Mouse (Mus musculus): Measurements from ENCODE around the gene Cfap58. TPM values are rescaled to one million over a fixed set of nuclear protein-coding genes. Genes with fewer than 3 reads are reported as not detected.

Cfap58 gene
- polyA plus RNA-seq, 1 experiment = 0.03 TPM

GRCm38 (mm10) chr19:47919126-47919965 lies 18.1 kb upstream of the Cfap58 start, which contains the start of the genes Cfap43 and Itprip:
TSS of gene Cfap43 (minus strand) at chr19:47919287.
TSS of gene Itprip (minus strand) at chr19:47919299.
- no peaks in the 10 kb centered on the region for H3K27me3 ChIP-seq (ENCODE audit: control insufficient read depth, insufficient read depth, low read length)
- H3K27ac ChIP-seq (ENCODE audit: control insufficient read depth, insufficient read depth, low read length) = peak within 1 kb of the TSS; percentile 83
- no peaks in the 10 kb centered on the region for H3K36me3 ChIP-seq (ENCODE audit: control insufficient read depth, insufficient read depth, low read length)
- TF ChIP-seq POLR2A (IDR thresholded peaks at IDR 0.05; ENCODE audit: control insufficient read depth, extremely low read depth, insufficient read depth, low read length, poor library complexity) = peak; percentile 88
- TF ChIP-seq CTCF (IDR thresholded peaks at IDR 0.05; ENCODE audit: borderline replicate concordance, control insufficient read depth, extremely low read depth, insufficient read depth, low read length, poor library complexity) = no peak
- H3K4me1 ChIP-seq (replicated peaks; ENCODE audit: control insufficient read depth, insufficient read depth, low read length) = peaks cover 24% of the 10 kb centered on the region
- H3K4me3 ChIP-seq (ENCODE audit: control insufficient read depth, insufficient read depth, low read length) = peak within 1 kb of the TSS; percentile 86
- under 1% methylated on average over 48 of the region's 48 CpGs for WGBS
- peak; percentile 82 for DNase-seq

- WGBS = 13% methylated on average over 8 of the region's 8 CpGs
- Histone ChIP-seq H3K4me3 (ENCODE audit: control insufficient read depth, insufficient read depth, low read length) (no peak overlapping the region), H3K27me3 (ENCODE audit: control insufficient read depth, insufficient read depth, low read length) (no peaks in the 10 kb centered on the region), H3K27ac (ENCODE audit: control insufficient read depth, insufficient read depth, low read length) (peak overlapping the region; percentile 67), H3K4me1 (replicated peaks; ENCODE audit: control insufficient read depth, insufficient read depth, low read length) (peaks cover 24% of the 10 kb centered on the region), H3K36me3 (ENCODE audit: control insufficient read depth, insufficient read depth, low read length) (no peaks in the 10 kb centered on the region)
- no peak for DNase-seq
- TF ChIP-seq POLR2A (IDR thresholded peaks at IDR 0.05; ENCODE audit: control insufficient read depth, extremely low read depth, insufficient read depth, low read length, poor library complexity) (no peak), CTCF (IDR thresholded peaks at IDR 0.05; ENCODE audit: borderline replicate concordance, control insufficient read depth, extremely low read depth, insufficient read depth, low read length, poor library complexity) (no peak)
Observed at GRCm38 (mm10) chr19:47919966-47920375, 17.5 kb upstream of the Cfap58 start.

DNA sequence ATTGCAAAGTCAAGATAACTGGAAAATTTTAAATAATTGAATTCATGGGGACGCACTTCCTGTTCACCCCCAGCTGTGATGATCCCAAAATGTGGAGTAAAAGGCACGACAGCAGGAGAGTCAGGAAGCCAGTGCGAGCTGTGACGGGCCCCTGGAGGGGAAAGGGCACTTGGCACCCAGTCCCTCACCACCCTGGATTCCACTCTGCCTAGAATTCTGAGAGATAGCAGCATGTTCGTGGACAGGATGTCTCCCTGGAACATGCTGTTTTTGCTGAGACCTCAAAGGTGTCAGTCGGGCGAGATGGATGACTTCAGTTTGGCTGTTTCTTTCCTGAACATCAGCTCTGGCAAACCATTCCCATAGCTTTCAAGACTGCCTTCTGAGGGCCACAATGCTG lies 11.7 kb upstream of the Cfap58 start:
- TF ChIP-seq CTCF (IDR thresholded peaks at IDR 0.05; ENCODE audit: borderline replicate concordance, control insufficient read depth, extremely low read depth, insufficient read depth, low read length, poor library complexity) (no peak), POLR2A (IDR thresholded peaks at IDR 0.05; ENCODE audit: control insufficient read depth, extremely low read depth, insufficient read depth, low read length, poor library complexity) (no peak)
- DNase-seq = no peak

DNA sequence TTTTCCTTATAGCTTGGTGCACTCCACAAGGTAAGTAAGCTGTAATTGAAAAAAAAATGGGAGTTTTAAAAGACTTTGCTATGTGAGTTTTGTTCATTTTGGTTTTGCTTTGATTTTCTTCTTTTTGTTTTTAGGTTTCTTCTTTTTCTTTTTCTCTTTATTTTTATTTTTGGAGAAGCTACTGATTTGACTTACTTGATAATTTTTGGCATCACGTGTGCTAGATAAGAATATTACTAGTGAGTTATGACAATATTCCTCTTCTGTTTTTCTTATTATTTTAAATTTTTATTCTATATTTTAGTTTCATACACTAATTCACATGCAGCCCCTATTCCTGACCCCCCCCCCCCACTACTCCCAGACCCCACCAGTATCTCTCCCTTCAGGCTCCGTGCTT lies 10.4 kb upstream of the Cfap58 start:
- Histone ChIP-seq H3K4me3 (ENCODE audit: control insufficient read depth, insufficient read depth, low read length) (no peak overlapping the region), H3K36me3 (ENCODE audit: control insufficient read depth, insufficient read depth, low read length) (no peaks in the 10 kb centered on the region), H3K27ac (ENCODE audit: control insufficient read depth, insufficient read depth, low read length) (no peak overlapping the region), H3K27me3 (ENCODE audit: control insufficient read depth, insufficient read depth, low read length) (no peaks in the 10 kb centered on the region), H3K4me1 (replicated peaks; ENCODE audit: control insufficient read depth, insufficient read depth, low read length) (no peaks in the 10 kb centered on the region)
- no peak for TF ChIP-seq CTCF (IDR thresholded peaks at IDR 0.05; ENCODE audit: borderline replicate concordance, control insufficient read depth, extremely low read depth, insufficient read depth, low read length, poor library complexity)
- no peak for TF ChIP-seq POLR2A (IDR thresholded peaks at IDR 0.05; ENCODE audit: control insufficient read depth, extremely low read depth, insufficient read depth, low read length, poor library complexity)
- DNase-seq = no peak
- WGBS = 75% methylated on average over 2 of the region's 2 CpGs

More for the DNA sequence above, 11.7 kb upstream of the Cfap58 start:
- Histone ChIP-seq H3K4me3 (ENCODE audit: control insufficient read depth, insufficient read depth, low read length) (no peak overlapping the region), H3K4me1 (replicated peaks; ENCODE audit: control insufficient read depth, insufficient read depth, low read length) (no peaks in the 10 kb centered on the region), H3K27ac (ENCODE audit: control insufficient read depth, insufficient read depth, low read length) (no peak overlapping the region), H3K27me3 (ENCODE audit: control insufficient read depth, insufficient read depth, low read length) (no peaks in the 10 kb centered on the region), H3K36me3 (ENCODE audit: control insufficient read depth, insufficient read depth, low read length) (no peaks in the 10 kb centered on the region)
- 96% methylated on average over 7 of the region's 7 CpGs for WGBS

- Histone ChIP-seq H3K27ac (ENCODE audit: control insufficient read depth, insufficient read depth, low read length) (no peak overlapping the region), H3K27me3 (ENCODE audit: control insufficient read depth, insufficient read depth, low read length) (no peaks in the 10 kb centered on the region), H3K4me1 (replicated peaks; ENCODE audit: control insufficient read depth, insufficient read depth, low read length) (no peaks in the 10 kb centered on the region), H3K4me3 (ENCODE audit: control insufficient read depth, insufficient read depth, low read length) (no peak overlapping the region), H3K36me3 (ENCODE audit: control insufficient read depth, insufficient read depth, low read length) (no peaks in the 10 kb centered on the region)
- TF ChIP-seq CTCF (IDR thresholded peaks at IDR 0.05; ENCODE audit: borderline replicate concordance, control insufficient read depth, extremely low read depth, insufficient read depth, low read length, poor library complexity) (no peak), POLR2A (IDR thresholded peaks at IDR 0.05; ENCODE audit: control insufficient read depth, extremely low read depth, insufficient read depth, low read length, poor library complexity) (no peak)
- WGBS = 99% methylated on average over 4 of the region's 4 CpGs
- DNase-seq = no peak
Observed at GRCm38 (mm10) chr19:47929043-47929442, 8.4 kb upstream of the Cfap58 start.

- no peak for TF ChIP-seq POLR2A (IDR thresholded peaks at IDR 0.05; ENCODE audit: control insufficient read depth, extremely low read depth, insufficient read depth, low read length, poor library complexity)
- no peak for TF ChIP-seq CTCF (IDR thresholded peaks at IDR 0.05; ENCODE audit: borderline replicate concordance, control insufficient read depth, extremely low read depth, insufficient read depth, low read length, poor library complexity)
- DNase-seq = peak; percentile 54
- Histone ChIP-seq H3K27ac (ENCODE audit: control insufficient read depth, insufficient read depth, low read length) (no peak overlapping the region), H3K4me3 (ENCODE audit: control insufficient read depth, insufficient read depth, low read length) (no peak overlapping the region), H3K27me3 (ENCODE audit: control insufficient read depth, insufficient read depth, low read length) (no peaks in the 10 kb centered on the region), H3K4me1 (replicated peaks; ENCODE audit: control insufficient read depth, insufficient read depth, low read length) (no peaks in the 10 kb centered on the region), H3K36me3 (ENCODE audit: control insufficient read depth, insufficient read depth, low read length) (no peaks in the 10 kb centered on the region)
- 42% methylated on average over 7 of the region's 7 CpGs for WGBS
Observed at GRCm38 (mm10) chr19:47931982-47932638, 5.4 kb upstream of the Cfap58 start.

All from thymus, adult 2 months (tissue).